Mouse (Mus musculus) C2C12 (cell line): ENCODE measurements around the gene Nrcam.

Experiments
- CEBPB ChIP-seq: IDR thresholded peaks from one replicate; pipeline ENCODE4 v1.6.1; 2011; ENCODE audit warnings: low read depth, mild to moderate bottlenecking, control low read depth, moderate library complexity
- CTCF ChIP-seq: IDR thresholded peaks from one replicate; pipeline ENCODE4 v1.5.1; 2011; ENCODE audit not compliant: control insufficient read depth, insufficient read depth, insufficient read length
- MYOG ChIP-seq: IDR thresholded peaks from one replicate; pipeline ENCODE4 v1.6.1; 2011; ENCODE audit not compliant: control insufficient read depth, insufficient read length; ENCODE audit errors: extremely low read depth
- USF1 ChIP-seq: IDR thresholded peaks from one replicate; pipeline ENCODE4 v1.6.1; 2011; ENCODE audit warnings: low read depth, mild to moderate bottlenecking, control low read depth, moderate library complexity

GRCm38 (mm10) chr12:44394901-44395300 is 66.2 kb downstream of the Nrcam start:
- TF ChIP-seq MYOG (no peak), CTCF (no peak), CEBPB (no peak), USF1 (no peak)
